Mouse (Mus musculus) stomach, postnatal 0 days (tissue): ENCODE measurements around the gene Dmbx1. TPM values are rescaled to one million over a fixed set of nuclear protein-coding genes. Genes with fewer than 3 reads are reported as not detected.

Experiments used
- ATAC-seq: fragments of 200-750 bp; cut with Nextera tagmentation; 2 replicates; pipeline ENCODE4 v1.8.0; 2017; ENCODE audit not compliant: low FRiP score, low TSS enrichment
- DNase-seq: peaks from one replicate; pipeline ENCODE4 v3.0.0-alpha.2; 2016; ENCODE audit warnings: low spot score
- H3K27ac ChIP-seq: fragments of 300-500 bp; sonication (generic); replicated peaks from 2 replicates; pipeline ENCODE4 v1.5.1; 2014; ENCODE audit warnings: mild to moderate bottlenecking, control low read depth
- H3K27me3 ChIP-seq: fragments of 300-500 bp; sonication (generic); 2 replicates; pipeline ENCODE4 v1.6.1; 2014; ENCODE audit warnings: low read length; ENCODE audit not compliant: control insufficient read depth, insufficient read depth
- H3K36me3 ChIP-seq: fragments of 300-500 bp; sonication (generic); 2 replicates; pipeline ENCODE4 v1.6.1; 2014; ENCODE audit warnings: low read length, mixed read lengths; ENCODE audit not compliant: control insufficient read depth, insufficient read depth
- H3K4me1 ChIP-seq: fragments of 300-500 bp; sonication (generic); replicated peaks from 2 replicates; pipeline ENCODE4 v1.6.1; 2014; ENCODE audit warnings: antibody characterized with exemption; ENCODE audit not compliant: control insufficient read depth, insufficient read depth
- H3K4me2 ChIP-seq: fragments of 300-500 bp; sonication (generic); replicated peaks from 2 replicates; pipeline ENCODE4 v1.6.1; 2014; ENCODE audit warnings: low read depth, mild to moderate bottlenecking, control low read depth, moderate library complexity
- H3K4me3 ChIP-seq: fragments of 300-500 bp; sonication (generic); 2 replicates; pipeline ENCODE4 v1.5.1; 2014; ENCODE audit warnings: low read depth, low read length, control low read depth
- H3K9ac ChIP-seq: fragments of 300-500 bp; sonication (generic); 2 replicates; pipeline ENCODE4 v1.6.1; 2014; ENCODE audit warnings: mild to moderate bottlenecking, low read length, control low read depth, mixed read lengths
- H3K9me3 ChIP-seq: fragments of 300-500 bp; sonication (generic); 2 replicates; pipeline ENCODE4 v1.6.1; 2016; ENCODE audit warnings: low read length; ENCODE audit not compliant: control insufficient read depth
- CTCF ChIP-seq: IDR thresholded peaks from 2 replicates; pipeline ENCODE4 v1.5.1; 2016; ENCODE audit warnings: antibody characterized with exemption, low read depth, mild to moderate bottlenecking, moderate library complexity
- EP300 ChIP-seq: optimal IDR thresholded peaks from 2 replicates; pipeline ENCODE3; 2016; ENCODE audit warnings: antibody characterized with exemption
- WGBS: fragments of 180-500 bp; shearing (Covaris S2); extraction: QIAGEN DNeasy Blood & Tissue Kit; methylation state at CpG from one replicate; pipeline ENCODE4 v1.1.7; 2014; 5-methylcytosine and 5-hydroxymethylcytosine counted together
- polyA plus RNA-seq: library from polyadenylated mRNA; unstranded; fragments of >200 nt; fragmentation: Nextera tagmentation; extraction: Ambion mirVana; gene quantifications from 2 replicates; pipeline ENCODE4 v1.2.1, GENCODE M21; 2015

The Dmbx1 gene
- polyA plus RNA-seq, 1 experiment from 2014 or later: not detected

GRCm38 (mm10) chr4:115907994-115908393 lies 31.7 kb downstream of the Dmbx1 start:
- H3K36me3 ChIP-seq: no peaks in the 10 kb centered on the region
- no peaks in the 10 kb centered on the region for H3K9me3 ChIP-seq
- ATAC-seq (no peak), DNase-seq (no peak)
- 52% methylated on average over 1 of the region's 1 CpGs for WGBS
- H3K4me3 ChIP-seq: no peak overlapping the region
- H3K27ac ChIP-seq: no peak overlapping the region
- H3K4me1 ChIP-seq: no peaks in the 10 kb centered on the region
- H3K9ac ChIP-seq: no peak overlapping the region
- no peaks in the 10 kb centered on the region for H3K27me3 ChIP-seq
- TF ChIP-seq EP300 (no peak), CTCF (no peak)
- H3K4me2 ChIP-seq: no peak overlapping the region

- 80% methylated on average over 3 of the region's 3 CpGs for WGBS
These were observed 32.9 kb downstream of the Dmbx1 start for GRCm38 (mm10) chr4:115906791-115907190.

GRCm38 (mm10) chr4:115905701-115906100 lies 34.0 kb downstream of the Dmbx1 start:
- no peaks in the 10 kb centered on the region for H3K36me3 ChIP-seq
- no peak for TF ChIP-seq EP300
- TF ChIP-seq CTCF: no peak
- no peaks in the 10 kb centered on the region for H3K9me3 ChIP-seq
- 26% methylated on average over 7 of the region's 7 CpGs for WGBS
- H3K4me2 ChIP-seq: no peak overlapping the region
- no peak overlapping the region for H3K9ac ChIP-seq
- DNase-seq: no peak
- no peak overlapping the region for H3K27ac ChIP-seq
- no peak for ATAC-seq
- no peaks in the 10 kb centered on the region for H3K27me3 ChIP-seq
- no peak overlapping the region for H3K4me3 ChIP-seq
- no peaks in the 10 kb centered on the region for H3K4me1 ChIP-seq

More at GRCm38 (mm10) chr4:115906791-115907190, 32.9 kb downstream of the Dmbx1 start:
- no peak overlapping the region for H3K4me2 ChIP-seq
- no peaks in the 10 kb centered on the region for H3K36me3 ChIP-seq
- no peak overlapping the region for H3K27ac ChIP-seq
- DNase-seq (no peak), ATAC-seq (no peak)
- no peak overlapping the region for H3K9ac ChIP-seq
- no peak overlapping the region for H3K4me3 ChIP-seq
- no peaks in the 10 kb centered on the region for H3K9me3 ChIP-seq
- H3K27me3 ChIP-seq: no peaks in the 10 kb centered on the region
- H3K4me1 ChIP-seq: no peaks in the 10 kb centered on the region
- TF ChIP-seq EP300 (no peak), CTCF (no peak)

- H3K9me3 ChIP-seq: no peaks in the 10 kb centered on the region
- ATAC-seq (peak; percentile 43; the same call in 1 of the 2 replicates), DNase-seq (peak; percentile 40)
- no peak overlapping the region for H3K9ac ChIP-seq
- no peak overlapping the region for H3K4me2 ChIP-seq
- H3K36me3 ChIP-seq: no peaks in the 10 kb centered on the region
- no peaks in the 10 kb centered on the region for H3K27me3 ChIP-seq
- no peak overlapping the region for H3K27ac ChIP-seq
- WGBS: 20% methylated on average over 12 of the region's 12 CpGs
- no peak for TF ChIP-seq EP300
- no peak for TF ChIP-seq CTCF
- H3K4me3 ChIP-seq: no peak overlapping the region
- no peaks in the 10 kb centered on the region for H3K4me1 ChIP-seq
These were observed 35.4 kb downstream of the Dmbx1 start for GRCm38 (mm10) chr4:115904375-115904774.

- no peak overlapping the region for H3K4me3 ChIP-seq
- H3K27ac ChIP-seq: no peak overlapping the region
- DNase-seq (peak; percentile 83), ATAC-seq (no peak)
- H3K9me3 ChIP-seq: no peaks in the 10 kb centered on the region
- H3K27me3 ChIP-seq: peaks cover 3% of the 10 kb centered on the region; the same call in 1 of the 2 replicates
- H3K4me1 ChIP-seq: no peaks in the 10 kb centered on the region
- H3K4me2 ChIP-seq: no peak overlapping the region
- WGBS: 18% methylated on average over 5 of the region's 5 CpGs
- no peaks in the 10 kb centered on the region for H3K36me3 ChIP-seq
- H3K9ac ChIP-seq: no peak overlapping the region
- TF ChIP-seq EP300: no peak
- peak; percentile 90 for TF ChIP-seq CTCF
These were observed 36.9 kb downstream of the Dmbx1 start for GRCm38 (mm10) chr4:115902816-115903215.

GRCm38 (mm10) chr4:115897901-115898631 lies 41.7 kb downstream of the Dmbx1 start:
- ATAC-seq: no peak; the same call in none of the 2 replicates
- peak; percentile 29 for DNase-seq
- no peak overlapping the region for H3K27ac ChIP-seq
- under 1% methylated on average over 53 of the region's 56 CpGs for WGBS
- peak overlapping the region; percentile 15; the same call in 1 of the 2 replicates for H3K4me3 ChIP-seq
- no peak overlapping the region for H3K9ac ChIP-seq
- peak overlapping the region; percentile 52 for H3K4me2 ChIP-seq
- no peaks in the 10 kb centered on the region for H3K36me3 ChIP-seq
- no peaks in the 10 kb centered on the region for H3K4me1 ChIP-seq
- H3K9me3 ChIP-seq: no peaks in the 10 kb centered on the region
- H3K27me3 ChIP-seq: peaks cover 6% of the 10 kb centered on the region; the same call in 1 of the 2 replicates
- no peak for TF ChIP-seq EP300
- TF ChIP-seq CTCF: peak; percentile 50
